ENCODE assay signal across 37 mouse cellular contexts in the genomic region with DNA sequence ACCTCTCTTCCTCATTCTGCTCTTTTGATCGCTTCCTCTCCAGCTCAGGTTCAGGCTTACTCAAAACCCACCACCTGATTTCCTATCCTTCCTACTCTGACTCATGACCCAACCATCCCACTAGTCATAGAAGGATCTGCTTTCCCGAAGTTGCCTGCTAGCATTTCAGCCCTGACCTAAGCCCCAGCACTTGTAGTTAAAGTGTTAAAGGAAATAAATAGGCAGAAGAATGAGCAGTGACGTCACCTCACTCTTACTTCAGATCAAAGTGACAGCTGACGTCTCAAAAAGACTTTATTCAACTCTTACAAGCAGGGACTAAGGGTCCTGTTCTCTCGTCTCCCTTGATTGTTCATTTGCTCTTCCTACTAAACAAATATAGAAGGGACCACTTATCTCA. TPM values are rescaled to one million over a fixed set of nuclear protein-coding genes. Genes with fewer than 3 reads are reported as not detected.
"Had no signal": no experiment of that assay in that cellular context is flagged by ENCODE, and none has a peak within 500 bp of the region (broad histone marks: within the 10 kb centered on the region; RNA-seq: fewer than 3 reads in every experiment).

No protein-coding gene starts in this region.

- H3K4me2 ChIP-seq: heart, embryonic 12.5 days; hindbrain, embryonic 12.5 days; hindbrain, embryonic 14.5 days; intestine, embryonic 15.5 days; limb, embryonic 13.5 days; limb, embryonic 15.5 days had no signal

- DNase-seq: gastrocnemius, adult 2 months; gastrocnemius, postnatal 10 days; gastrocnemius, postnatal 25 days; heart, adult 18-20 months; heart, postnatal 10 days; heart, postnatal 4 days; kidney, adult 18-20 months; kidney, adult 8-10 months; kidney, postnatal 10 days; kidney, postnatal 25 days; kidney, postnatal 4 days had no signal

- H3K9me3 ChIP-seq: heart, embryonic 10.5 days; heart, embryonic 12.5 days; hindbrain, embryonic 10.5 days; hindbrain, embryonic 12.5 days; intestine, embryonic 15.5 days; limb, embryonic 13.5 days; limb, embryonic 15.5 days had no signal

- H3K27ac ChIP-seq: gastrocnemius, adult 2 months; heart, embryonic 10.5 days; hindbrain, embryonic 10.5 days; hindbrain, embryonic 12.5 days; hindbrain, embryonic 14.5 days; intestine, embryonic 15.5 days; layer of hippocampus, adult 2 months; left cerebral cortex, adult 2 months; limb, embryonic 13.5 days; limb, embryonic 15.5 days had no signal

- H3K4me1 ChIP-seq: heart, embryonic 10.5 days; hindbrain, embryonic 10.5 days; hindbrain, embryonic 12.5 days; intestine, embryonic 15.5 days; limb, embryonic 13.5 days; limb, embryonic 15.5 days had no signal

- H3K27me3 ChIP-seq: heart, embryonic 12.5 days; hindbrain, embryonic 12.5 days; intestine, embryonic 15.5 days; limb, embryonic 13.5 days; limb, embryonic 15.5 days had no signal

- H3K9ac ChIP-seq: heart, embryonic 12.5 days; hindbrain, embryonic 12.5 days; hindbrain, embryonic 14.5 days; intestine, embryonic 15.5 days; limb, embryonic 13.5 days; limb, embryonic 15.5 days had no signal

- H3K36me3 ChIP-seq: heart, embryonic 10.5 days; heart, embryonic 12.5 days; hindbrain, embryonic 10.5 days; hindbrain, embryonic 12.5 days; intestine, embryonic 15.5 days; limb, embryonic 13.5 days; limb, embryonic 15.5 days had no signal

- H3K4me3 ChIP-seq: gastrocnemius, adult 2 months; heart, embryonic 10.5 days; heart, embryonic 12.5 days; hindbrain, embryonic 10.5 days; hindbrain, embryonic 12.5 days; intestine, embryonic 15.5 days; layer of hippocampus, adult 2 months; left cerebral cortex, adult 2 months; limb, embryonic 13.5 days; limb, embryonic 15.5 days had no signal

- ATAC-seq: hindbrain, embryonic 16.5 days; inflammation-experienced regulatory T-cells, adult 6 months; intestine, embryonic 15.5 days; intestine, postnatal 0 days had no signal

RNA-seq across cellular contexts. Expression of a gene that starts 16.0 kb away (rescaled TPM):
- total RNA-seq: gastrocnemius, adult 2 months; gastrocnemius, postnatal 25 days; granulocyte monocyte progenitor cell, adult 5-6 weeks; heart, adult 18-20 months; heart, adult 8-10 months; heart, postnatal 10 days; heart, postnatal 25 days; heart, postnatal 4 days; layer of hippocampus, adult 2 months; layer of hippocampus, postnatal 10 days; layer of hippocampus, postnatal 25 days; left cerebral cortex, adult 2 months; left cerebral cortex, postnatal 14 days; left cerebral cortex, postnatal 36 days had no signal
- polyA plus RNA-seq: frontal cortex, adult 2 months; heart, embryonic 14.5 days; heart, embryonic 16.5 days; hindbrain, embryonic 10.5 days; hindbrain, embryonic 12.5 days; hindbrain, embryonic 14.5 days; hindbrain, embryonic 16.5 days; inflammation-experienced regulatory T-cells, adult 6 months; intestine, postnatal 0 days; kidney, embryonic 14.5 days; limb, embryonic 11.5 days; limb, embryonic 13.5 days; limb, embryonic 15.5 days had no signal

RNA-seq across cellular contexts. Expression of a gene that starts 17.7 kb away (rescaled TPM):
- total RNA-seq: gastrocnemius, adult 2 months; gastrocnemius, postnatal 10 days; gastrocnemius, postnatal 25 days; gastrocnemius, postnatal 4 days; granulocyte monocyte progenitor cell, adult 5-6 weeks; heart, adult 8-10 months; heart, postnatal 10 days; heart, postnatal 25 days; heart, postnatal 4 days; layer of hippocampus, adult 2 months; layer of hippocampus, postnatal 10 days; layer of hippocampus, postnatal 25 days; left cerebral cortex, adult 2 months; left cerebral cortex, postnatal 14 days; left cerebral cortex, postnatal 36 days had no signal
- polyA plus RNA-seq: frontal cortex, adult 2 months; heart, embryonic 10.5 days; heart, embryonic 12.5 days; heart, embryonic 14.5 days; hindbrain, embryonic 10.5 days; hindbrain, embryonic 12.5 days; hindbrain, embryonic 14.5 days; hindbrain, embryonic 16.5 days; inflammation-experienced regulatory T-cells, adult 6 months; intestine, embryonic 15.5 days; kidney, embryonic 14.5 days; limb, embryonic 11.5 days; limb, embryonic 13.5 days had no signal

RNA-seq across cellular contexts. Expression of a gene that starts 35.7 kb away (rescaled TPM):
- total RNA-seq: gastrocnemius, adult 2 months; gastrocnemius, postnatal 10 days; gastrocnemius, postnatal 25 days; granulocyte monocyte progenitor cell, adult 5-6 weeks; heart, postnatal 4 days; layer of hippocampus, adult 2 months; layer of hippocampus, postnatal 10 days; layer of hippocampus, postnatal 25 days; left cerebral cortex, adult 2 months; left cerebral cortex, postnatal 14 days; left cerebral cortex, postnatal 36 days had no signal
- polyA plus RNA-seq: frontal cortex, adult 2 months; hindbrain, embryonic 10.5 days; hindbrain, embryonic 12.5 days; hindbrain, embryonic 14.5 days; hindbrain, embryonic 16.5 days; inflammation-experienced regulatory T-cells, adult 6 months; kidney, embryonic 14.5 days; limb, embryonic 11.5 days; limb, embryonic 13.5 days; limb, embryonic 15.5 days had no signal
